Mouse (Mus musculus) cerebellum, adult 2 months (tissue): ENCODE data around the gene Nup62.

Experiments used
- CTCF ChIP-seq: fragments of 200-500 bp; IDR thresholded peaks from 2 replicates; pipeline ENCODE4 v1.5.1; 2011; ENCODE audit warnings: low read depth, mild to moderate bottlenecking, control low read depth, low read length, moderate library complexity, borderline replicate concordance; ENCODE audit not compliant: insufficient read depth
- POLR2A ChIP-seq: fragments of 200-500 bp; IDR thresholded peaks from 2 replicates; pipeline ENCODE4 v1.6.1; 2011; ENCODE audit warnings: low read length, control low read depth, borderline replicate concordance; ENCODE audit not compliant: insufficient read depth

GRCm38 (mm10) chr7:44869697-44870528 is 54.0 kb downstream of the Nup62 start, which contains the start of gene Ptov1:
- TF ChIP-seq CTCF = no peak
- TF ChIP-seq POLR2A = peak; percentile 76; the same call in 1 of the 2 replicates
